Mouse (Mus musculus) limb, embryonic 10.5 days (tissue): ENCODE results near the gene Fars2. TPM values are rescaled to one million over a fixed set of nuclear protein-coding genes. Genes with fewer than 3 reads are reported as not detected.
"Not testable (repeated sequence)": the region's sequence is repeated elsewhere in the genome, so short reads cannot be mapped to it uniquely, and the experiment has no call there.

Experiments used
- DNase-seq: peaks from one replicate; pipeline ENCODE4 v3.0.0-alpha.2; 2017; ENCODE audit warnings: low spot score
- H3K27ac ChIP-seq: fragments of 300-500 bp; sonication (generic); 2 replicates; pipeline ENCODE4 v1.5.1; 2016; ENCODE audit warnings: mild to moderate bottlenecking
- H3K27me3 ChIP-seq: fragments of 300-500 bp; sonication (generic); 2 replicates; pipeline ENCODE4 v1.6.1; 2016; ENCODE audit warnings: low read depth, mild to moderate bottlenecking; ENCODE audit not compliant: poor library complexity, severe bottlenecking
- H3K36me3 ChIP-seq: fragments of 300-500 bp; sonication (generic); 2 replicates; pipeline ENCODE4 v1.6.1; 2016; ENCODE audit warnings: mild to moderate bottlenecking, moderate library complexity
- H3K4me1 ChIP-seq: fragments of 300-500 bp; sonication (generic); 2 replicates; pipeline ENCODE4 v1.6.1; 2016
- H3K4me3 ChIP-seq: fragments of 300-500 bp; sonication (generic); 2 replicates; pipeline ENCODE4 v1.5.1; 2016; ENCODE audit warnings: mild to moderate bottlenecking, moderate library complexity
- H3K9me3 ChIP-seq: fragments of 300-500 bp; sonication (generic); replicated peaks from 2 replicates; pipeline ENCODE4 v1.6.1; 2016; ENCODE audit warnings: mild to moderate bottlenecking
- WGBS: fragments of 180-500 bp; shearing (Covaris S2); methylation state at CpG from one replicate; pipeline ENCODE4 v1.1.7; 2016; 5-methylcytosine and 5-hydroxymethylcytosine counted together
- polyA plus RNA-seq: library from polyadenylated mRNA; unstranded; fragments of >200 nt; fragmentation: Nextera tagmentation; extraction: Ambion mirVana; gene quantifications from 2 replicates; pipeline ENCODE4 v1.2.1, GENCODE M21; 2016

Gene Fars2
- polyA plus RNA-seq, 1 experiment from 2014 or later, result 24.3 TPM

DNA sequence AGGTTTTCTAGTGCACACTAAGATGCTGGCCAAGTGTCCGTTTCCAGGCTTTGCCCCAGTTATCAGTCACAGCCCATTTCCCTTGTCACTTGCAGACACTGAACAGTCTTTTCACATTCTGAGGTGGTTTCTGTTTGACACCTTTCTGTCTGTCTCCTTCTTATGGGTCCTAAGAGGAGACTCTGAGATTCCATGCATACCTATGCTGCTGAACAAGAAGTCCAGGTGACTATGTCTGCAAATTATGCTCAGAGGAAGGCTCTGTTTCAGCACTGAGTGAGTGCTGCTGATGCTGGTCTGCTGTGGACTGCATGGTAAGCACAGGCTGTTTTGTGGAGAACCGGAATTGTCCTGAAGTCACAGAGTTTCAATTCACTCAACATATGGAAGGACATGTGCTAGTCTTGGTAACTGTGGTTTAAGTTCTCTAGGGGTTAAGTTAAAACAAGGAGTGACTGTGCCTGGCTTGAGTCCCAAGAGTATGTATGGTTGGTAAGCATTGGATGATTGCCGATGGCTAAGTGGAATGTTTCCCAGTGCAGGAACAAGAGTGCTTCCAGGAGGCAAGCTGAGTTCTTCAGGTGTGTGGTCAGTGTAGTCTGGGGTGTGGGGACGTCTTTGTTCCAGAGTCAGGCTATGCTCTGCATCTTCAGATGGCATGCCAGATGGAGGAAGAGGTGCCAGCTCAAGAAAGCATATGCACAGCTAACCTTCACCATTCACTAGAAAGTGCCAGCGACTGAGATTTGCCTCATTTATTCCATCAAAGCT is 35.7 kb downstream of the Fars2 start:
- H3K4me1 ChIP-seq, result no peaks in the 10 kb centered on the region
- no peaks in the 10 kb centered on the region for H3K27me3 ChIP-seq
- 86% methylated on average over 5 of the region's 5 CpGs for WGBS
- H3K9me3 ChIP-seq, result no peaks in the 10 kb centered on the region
- no peaks in the 10 kb centered on the region for H3K36me3 ChIP-seq
- no peak for DNase-seq
- no peak overlapping the region for H3K27ac ChIP-seq
- no peak overlapping the region for H3K4me3 ChIP-seq

DNA sequence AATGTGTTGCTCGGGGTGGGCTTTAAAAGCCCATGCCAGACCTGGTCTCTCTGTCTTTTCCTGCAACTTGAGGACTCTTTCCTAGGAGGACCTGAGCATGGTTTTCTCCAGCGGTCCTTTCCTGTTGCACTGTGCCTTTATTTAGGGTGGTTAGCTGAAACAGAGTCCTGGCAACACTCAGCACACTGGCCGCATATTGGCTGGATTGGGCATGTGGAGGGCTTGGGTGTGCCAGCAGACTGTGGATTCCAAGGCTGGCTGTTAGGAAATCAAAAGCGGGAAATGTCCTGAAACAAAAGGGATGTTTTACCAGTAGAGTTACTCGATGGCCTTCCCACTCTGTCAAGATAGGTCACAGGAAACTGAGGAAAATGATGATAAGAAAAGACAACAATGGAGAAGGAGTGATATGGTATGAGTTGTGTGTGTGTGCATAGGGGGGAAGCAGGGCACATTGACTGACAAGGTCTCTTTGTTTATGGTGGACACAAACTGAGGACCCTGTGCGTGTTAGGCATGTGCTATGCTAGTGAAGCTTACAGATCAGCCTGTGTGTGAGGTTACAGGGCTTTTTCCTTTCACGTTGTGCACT is 39.2 kb downstream of the Fars2 start:
- WGBS, result 91% methylated on average over 7 of the region's 7 CpGs
- H3K27me3 ChIP-seq, result no peaks in the 10 kb centered on the region
- no peaks in the 10 kb centered on the region for H3K36me3 ChIP-seq

DNA sequence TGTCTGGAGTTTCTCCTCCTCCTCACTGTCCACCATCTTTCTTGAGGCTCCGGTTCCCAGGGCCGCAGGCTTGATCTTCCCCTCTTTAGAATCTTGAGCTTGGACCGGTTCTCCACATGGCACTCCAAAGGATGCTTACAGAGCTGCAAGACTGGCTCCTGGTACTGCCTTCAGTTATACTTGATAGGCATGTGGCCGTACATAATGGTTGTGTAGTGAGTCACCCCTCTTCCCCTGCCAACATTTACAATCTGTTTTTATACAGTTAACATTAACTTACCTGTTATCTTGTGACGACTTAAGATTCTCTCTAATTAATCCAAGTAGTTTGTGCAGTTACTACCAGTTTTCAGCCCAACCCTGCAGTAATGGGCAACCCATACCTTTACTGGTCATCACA is 46.2 kb downstream of the Fars2 start:
- WGBS, result 93% methylated on average over 5 of the region's 5 CpGs
- Histone ChIP-seq H3K9me3 (no peaks in the 10 kb centered on the region), H3K27ac (no peak overlapping the region), H3K4me3 (no peak overlapping the region), H3K36me3 (no peaks in the 10 kb centered on the region), H3K27me3 (no peaks in the 10 kb centered on the region), H3K4me1 (no peaks in the 10 kb centered on the region)
- DNase-seq, result no peak

More for the DNA sequence above, 39.2 kb downstream of the Fars2 start:
- H3K4me3 ChIP-seq, result no peak overlapping the region
- no peak overlapping the region for H3K27ac ChIP-seq
- no peaks in the 10 kb centered on the region for H3K9me3 ChIP-seq
- H3K4me1 ChIP-seq, result no peaks in the 10 kb centered on the region
- DNase-seq, result no peak

DNA sequence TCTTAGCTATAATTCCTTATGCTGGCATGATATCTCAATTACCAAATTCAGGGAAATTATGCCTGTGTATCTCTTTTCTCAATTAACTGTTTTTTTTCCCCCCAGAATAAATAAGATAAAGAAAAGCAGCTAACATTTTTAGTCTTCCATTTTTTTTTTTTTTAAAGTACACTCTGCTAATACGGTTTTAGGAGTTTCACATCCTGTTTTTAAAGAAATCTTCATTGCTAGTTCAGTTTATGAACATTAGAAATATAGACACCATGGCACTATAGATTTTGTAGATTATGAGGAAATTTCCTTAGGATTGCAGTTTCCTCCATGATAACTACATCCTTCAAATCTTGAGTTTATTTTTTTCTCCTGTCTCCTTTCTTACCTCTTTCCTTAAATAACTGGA is 46.7 kb downstream of the Fars2 start:
- H3K4me1 ChIP-seq, result no peaks in the 10 kb centered on the region
- WGBS, result 88% methylated on average over 1 of the region's 1 CpGs
- no peak overlapping the region for H3K27ac ChIP-seq
- no peak overlapping the region for H3K4me3 ChIP-seq
- no peak for DNase-seq
- no peaks in the 10 kb centered on the region for H3K36me3 ChIP-seq
- H3K9me3 ChIP-seq, result no peaks in the 10 kb centered on the region
- H3K27me3 ChIP-seq, result no peaks in the 10 kb centered on the region

DNA sequence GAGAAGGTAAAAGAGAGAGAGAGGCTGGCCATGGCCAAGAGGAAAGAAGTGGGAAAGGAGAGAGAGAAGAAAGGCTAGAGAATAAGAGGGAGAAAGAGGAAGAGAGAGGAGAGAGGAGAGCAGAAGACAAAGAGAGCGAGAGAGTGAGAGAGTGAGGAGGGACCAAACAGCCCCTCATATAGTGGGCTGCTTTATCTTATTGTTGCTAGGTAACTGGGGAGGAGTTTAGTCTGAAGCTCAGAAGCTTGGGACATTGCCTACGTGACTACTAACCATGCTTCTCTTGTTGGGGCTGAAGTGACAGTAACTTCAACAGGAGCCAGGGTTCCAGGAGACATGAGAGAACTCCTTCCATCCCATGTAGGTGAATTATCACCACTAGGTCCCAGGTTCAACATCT is 55.8 kb downstream of the Fars2 start:
- H3K27ac ChIP-seq, H3K36me3 ChIP-seq: not testable (repeated sequence)

DNA sequence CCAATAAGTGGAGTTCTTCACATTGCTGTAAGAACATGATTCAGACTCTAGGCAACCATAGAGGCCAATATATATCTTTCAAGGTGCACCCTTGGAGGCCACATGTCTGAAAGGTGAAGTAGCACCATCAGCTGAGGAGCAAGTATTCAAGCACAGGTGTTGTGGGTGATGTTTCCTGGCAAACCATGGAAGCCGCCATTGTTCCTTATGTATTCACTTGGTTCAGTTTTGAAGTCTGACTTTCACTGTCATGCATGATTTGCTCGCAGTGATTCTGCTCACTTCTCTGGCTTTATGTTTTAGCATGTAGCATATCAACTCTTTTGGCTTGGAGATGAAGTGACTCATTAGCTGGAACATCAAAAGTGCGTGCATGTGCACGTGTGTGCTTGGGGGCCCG is 56.9 kb downstream of the Fars2 start:
- Histone ChIP-seq H3K9me3 (no peaks in the 10 kb centered on the region), H3K27ac (no peak overlapping the region), H3K4me1 (no peaks in the 10 kb centered on the region), H3K4me3 (no peak overlapping the region), H3K27me3 (no peaks in the 10 kb centered on the region), H3K36me3 (no peaks in the 10 kb centered on the region)
- DNase-seq, result no peak
- 95% methylated on average over 5 of the region's 5 CpGs for WGBS

More for the DNA sequence above, 55.8 kb downstream of the Fars2 start:
- not testable (repeated sequence) for H3K4me3 ChIP-seq, DNase-seq, H3K9me3 ChIP-seq, H3K27me3 ChIP-seq, H3K4me1 ChIP-seq
- WGBS, result 60% methylated on average over 2 of the region's 2 CpGs

DNA sequence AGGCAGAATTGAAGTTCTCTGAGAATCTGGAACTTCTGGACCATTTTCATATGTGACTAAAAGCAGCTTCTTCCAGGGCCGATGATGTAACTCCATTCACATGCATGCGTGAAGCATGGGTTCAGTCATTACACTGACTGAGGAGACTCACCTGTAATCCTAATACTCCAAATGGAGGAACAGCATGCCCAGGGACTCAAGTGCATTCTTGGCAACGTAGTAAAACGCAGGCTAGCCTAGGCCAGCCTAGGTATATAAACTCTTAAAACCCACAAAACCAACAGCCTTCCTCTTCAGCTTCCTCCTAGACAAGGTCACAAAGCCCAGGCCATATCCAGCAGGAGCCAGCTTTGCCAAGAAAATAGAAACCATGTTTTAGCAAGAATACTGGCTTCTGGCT is 57.6 kb downstream of the Fars2 start:
- WGBS, result 92% methylated on average over 4 of the region's 4 CpGs
- H3K4me1 ChIP-seq, result no peaks in the 10 kb centered on the region
- no peaks in the 10 kb centered on the region for H3K36me3 ChIP-seq
- no peak overlapping the region for H3K27ac ChIP-seq
- H3K27me3 ChIP-seq, result no peaks in the 10 kb centered on the region
- DNase-seq, result no peak
- no peaks in the 10 kb centered on the region for H3K9me3 ChIP-seq
- H3K4me3 ChIP-seq, result no peak overlapping the region

DNA sequence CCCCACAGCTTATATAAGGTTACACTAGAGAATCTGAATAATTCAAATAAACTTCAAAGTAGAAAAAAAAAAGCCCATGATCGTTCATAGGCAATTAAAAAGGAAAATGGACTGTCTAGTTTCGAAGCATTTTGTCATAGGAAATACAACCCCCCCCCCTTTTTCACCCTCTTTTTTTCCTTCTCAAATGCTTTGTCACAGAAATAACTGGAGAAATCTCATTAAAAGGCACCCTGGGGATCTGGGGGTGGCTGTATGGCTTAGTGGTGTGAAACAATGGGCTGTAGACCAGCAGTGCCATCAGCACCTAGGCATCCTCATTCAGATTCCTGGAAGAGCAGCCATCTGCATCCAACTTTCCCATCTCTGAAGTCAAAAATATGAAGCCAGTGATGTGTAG is 64.0 kb downstream of the Fars2 start:
- no peak for DNase-seq
- no peak overlapping the region for H3K4me3 ChIP-seq
- no peaks in the 10 kb centered on the region for H3K27me3 ChIP-seq
- H3K4me1 ChIP-seq, result no peaks in the 10 kb centered on the region
- no peaks in the 10 kb centered on the region for H3K36me3 ChIP-seq
- no peaks in the 10 kb centered on the region for H3K9me3 ChIP-seq
- no peak overlapping the region for H3K27ac ChIP-seq
- WGBS, result 93% methylated on average over 2 of the region's 2 CpGs

DNA sequence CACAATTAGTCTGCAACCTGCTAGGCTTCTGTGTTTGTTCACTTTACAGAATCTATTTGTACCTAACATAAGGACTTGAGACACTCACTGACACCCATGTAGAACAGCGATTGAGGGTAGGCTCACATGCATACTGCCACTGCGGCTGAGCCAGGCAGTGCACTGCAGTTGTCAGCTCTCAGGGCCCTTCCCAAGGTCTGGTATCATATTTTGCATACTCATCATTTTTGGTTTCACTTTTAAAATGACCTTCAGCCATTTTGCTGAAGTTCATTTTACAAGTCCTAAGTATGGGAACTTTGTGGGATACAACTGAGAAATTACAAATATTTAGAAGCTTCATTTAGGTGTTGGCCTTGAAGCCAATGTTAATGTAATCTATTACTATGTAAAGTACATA is 73.4 kb downstream of the Fars2 start:
- H3K27ac ChIP-seq, result no peak overlapping the region
- H3K9me3 ChIP-seq, result no peaks in the 10 kb centered on the region
- WGBS, result 93% methylated on average over 2 of the region's 2 CpGs
- no peaks in the 10 kb centered on the region for H3K27me3 ChIP-seq
- no peak for DNase-seq
- no peaks in the 10 kb centered on the region for H3K36me3 ChIP-seq
- H3K4me1 ChIP-seq, result no peaks in the 10 kb centered on the region
- H3K4me3 ChIP-seq, result no peak overlapping the region

DNA sequence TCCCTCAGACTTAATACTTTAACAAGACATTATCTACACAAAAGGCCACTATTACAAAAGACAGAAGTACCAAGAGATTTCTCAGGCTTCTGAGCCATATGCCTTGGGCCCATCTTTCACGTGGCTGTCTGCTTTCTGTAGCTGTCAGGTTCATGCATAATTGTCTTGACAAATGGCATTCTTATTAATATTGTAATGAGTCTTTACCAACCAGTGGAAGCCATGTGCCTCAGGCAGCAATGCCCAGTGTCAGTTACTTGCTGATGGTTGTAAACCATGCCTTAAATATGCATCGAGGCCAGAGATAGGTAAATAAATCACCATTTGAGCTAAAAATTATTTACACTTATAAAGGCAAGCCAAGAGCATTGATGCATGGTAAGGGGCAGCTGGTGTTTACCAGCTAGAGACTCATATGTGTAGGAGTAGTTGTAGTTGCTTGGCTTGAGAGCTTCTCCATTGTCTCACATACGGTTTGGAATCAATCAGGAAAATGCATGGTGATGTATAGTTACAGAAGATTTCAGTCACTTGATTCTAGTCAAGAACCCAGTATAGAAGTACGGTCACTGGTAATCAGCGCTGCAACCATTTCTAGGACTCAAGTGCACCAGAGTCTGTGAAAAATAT is 76.4 kb downstream of the Fars2 start:
- no peak for DNase-seq
- Histone ChIP-seq H3K27me3 (no peaks in the 10 kb centered on the region), H3K27ac (no peak overlapping the region), H3K9me3 (no peaks in the 10 kb centered on the region), H3K36me3 (no peaks in the 10 kb centered on the region), H3K4me1 (no peaks in the 10 kb centered on the region; the same call in 1 of the 2 replicates), H3K4me3 (no peak overlapping the region)
- WGBS, result 88% methylated on average over 5 of the region's 5 CpGs

DNA sequence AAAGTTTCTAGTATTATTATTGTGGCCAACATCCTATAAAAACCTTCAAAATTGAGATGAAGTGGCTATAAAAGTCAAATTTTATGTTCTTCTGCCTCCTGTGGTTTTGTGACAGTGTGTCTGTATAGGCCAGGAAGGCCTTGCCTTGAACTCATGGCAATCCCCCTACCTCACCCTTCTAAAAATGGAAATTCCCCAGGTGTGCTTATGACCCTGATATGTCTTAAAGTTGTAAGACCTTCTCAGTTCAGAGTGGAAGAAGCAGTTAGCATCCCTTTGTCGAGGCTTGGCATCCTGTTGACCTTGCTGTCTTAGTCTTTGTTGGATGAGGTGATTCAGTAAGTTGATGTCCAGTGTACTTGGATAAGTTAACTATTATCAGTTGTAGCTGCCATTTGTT is 82.1 kb downstream of the Fars2 start:
- no peak for DNase-seq
- H3K9me3 ChIP-seq, result no peaks in the 10 kb centered on the region
- H3K27me3 ChIP-seq, result no peaks in the 10 kb centered on the region
- 91% methylated on average over 1 of the region's 1 CpGs for WGBS
- no peak overlapping the region for H3K4me3 ChIP-seq
- H3K36me3 ChIP-seq, result no peaks in the 10 kb centered on the region
- H3K4me1 ChIP-seq, result no peaks in the 10 kb centered on the region; the same call in 1 of the 2 replicates
- H3K27ac ChIP-seq, result no peak overlapping the region

DNA sequence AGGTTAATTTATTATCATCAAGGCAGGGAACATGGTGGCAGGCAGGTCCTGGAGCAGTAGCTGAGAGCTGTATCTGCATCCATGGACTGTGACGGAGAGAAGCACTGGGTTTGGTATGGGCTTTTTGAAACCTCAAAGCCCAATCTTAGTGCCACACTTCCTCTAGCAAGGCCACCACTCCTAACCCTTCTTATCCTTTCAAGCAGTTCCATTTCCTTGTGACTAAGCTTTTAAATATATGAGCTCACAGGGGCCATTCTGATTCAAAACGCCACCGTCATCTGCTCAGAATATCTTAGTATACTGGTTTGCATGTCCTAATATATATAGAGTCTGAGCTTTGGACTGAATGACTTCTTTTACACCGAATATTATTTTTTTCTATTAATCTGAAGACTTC is 83.2 kb downstream of the Fars2 start:
- Histone ChIP-seq H3K9me3 (no peaks in the 10 kb centered on the region), H3K27ac (no peak overlapping the region), H3K4me1 (no peaks in the 10 kb centered on the region; the same call in 1 of the 2 replicates), H3K27me3 (no peaks in the 10 kb centered on the region), H3K4me3 (no peak overlapping the region), H3K36me3 (no peaks in the 10 kb centered on the region)
- 91% methylated on average over 4 of the region's 4 CpGs for WGBS
- no peak for DNase-seq

DNA sequence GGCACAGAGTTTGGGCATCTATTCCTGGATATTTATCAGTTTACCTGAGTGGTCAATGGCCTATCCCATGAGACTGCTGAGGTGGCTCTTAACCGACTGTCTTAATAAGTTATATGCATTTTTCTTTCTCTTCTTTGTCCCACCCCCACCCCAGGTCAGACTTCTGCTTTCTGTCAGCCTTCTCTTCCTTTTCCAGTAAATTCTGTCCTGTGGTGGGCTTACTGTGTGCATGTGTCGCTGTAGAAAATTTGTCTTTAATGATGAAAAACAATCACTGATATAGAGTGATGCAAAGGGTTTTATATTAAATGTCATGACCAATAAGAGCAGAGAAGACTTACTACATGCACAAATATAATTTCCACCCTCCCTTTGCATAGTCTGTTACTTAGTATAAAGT is 85.3 kb downstream of the Fars2 start:
- no peaks in the 10 kb centered on the region for H3K27me3 ChIP-seq
- 93% methylated on average over 2 of the region's 2 CpGs for WGBS
- DNase-seq, result no peak
- no peaks in the 10 kb centered on the region; the same call in 1 of the 2 replicates for H3K4me1 ChIP-seq
- no peak overlapping the region for H3K27ac ChIP-seq
- H3K36me3 ChIP-seq, result no peaks in the 10 kb centered on the region
- H3K4me3 ChIP-seq, result no peak overlapping the region
- no peaks in the 10 kb centered on the region for H3K9me3 ChIP-seq
